Mouse (Mus musculus): Measurements from ENCODE around the gene Map3k12. TPM values are rescaled to one million over a fixed set of nuclear protein-coding genes. Genes with fewer than 3 reads are reported as not detected.

Map3k12 gene
- polyA plus RNA-seq, 1 experiment: 13.1 TPM

DNA sequence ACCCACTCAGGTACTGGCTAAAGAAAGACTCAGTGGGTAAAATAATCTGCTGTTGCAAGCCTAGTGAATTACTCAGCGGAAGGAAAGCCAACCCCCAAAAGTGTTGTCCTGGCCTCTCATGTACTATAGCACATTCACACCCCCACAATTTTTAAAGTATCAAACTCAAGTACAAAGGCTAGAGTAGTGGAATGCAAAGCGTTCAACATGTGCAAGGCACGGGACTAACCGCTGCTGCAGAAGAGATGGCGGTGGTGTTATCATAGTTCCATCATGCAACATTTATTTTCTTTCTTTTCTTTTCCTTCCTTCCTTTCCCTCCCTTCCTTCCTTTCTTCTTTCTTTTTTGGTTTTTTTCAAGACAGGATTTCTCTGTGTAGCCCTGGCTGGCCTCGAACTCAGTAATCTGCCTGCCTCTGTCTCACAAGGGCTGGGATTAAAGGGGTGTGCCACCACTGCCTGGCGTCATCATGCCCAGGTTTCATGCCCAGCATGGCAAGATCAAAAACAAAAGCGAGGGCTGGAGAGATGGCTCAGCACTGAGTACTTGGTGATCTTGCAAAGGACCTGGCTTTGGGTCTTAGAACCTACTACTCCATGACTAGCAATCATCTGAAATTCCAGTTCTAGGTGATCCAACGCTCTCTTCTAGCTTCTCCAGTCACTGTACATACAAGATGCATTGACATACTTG, 10.9 kb downstream of the Map3k12 start:
- TF ChIP-seq CTCF (IDR thresholded peaks at IDR 0.05; ENCODE audit: insufficient read depth, low read length) (no peak), POLR2A (IDR thresholded peaks at IDR 0.05; ENCODE audit: borderline replicate concordance, extremely low read depth, low read depth, low read length) (no peak)
- DNase-seq: no peak
- WGBS: 48% methylated on average over 9 of the region's 9 CpGs
- H3K4me3 ChIP-seq (replicated peaks; ENCODE audit: extremely low read depth, low read depth, low read length): no peak overlapping the region
- H3K4me1 ChIP-seq (ENCODE audit: control insufficient read depth, insufficient read depth, low read length): no peaks in the 10 kb centered on the region

DNA sequence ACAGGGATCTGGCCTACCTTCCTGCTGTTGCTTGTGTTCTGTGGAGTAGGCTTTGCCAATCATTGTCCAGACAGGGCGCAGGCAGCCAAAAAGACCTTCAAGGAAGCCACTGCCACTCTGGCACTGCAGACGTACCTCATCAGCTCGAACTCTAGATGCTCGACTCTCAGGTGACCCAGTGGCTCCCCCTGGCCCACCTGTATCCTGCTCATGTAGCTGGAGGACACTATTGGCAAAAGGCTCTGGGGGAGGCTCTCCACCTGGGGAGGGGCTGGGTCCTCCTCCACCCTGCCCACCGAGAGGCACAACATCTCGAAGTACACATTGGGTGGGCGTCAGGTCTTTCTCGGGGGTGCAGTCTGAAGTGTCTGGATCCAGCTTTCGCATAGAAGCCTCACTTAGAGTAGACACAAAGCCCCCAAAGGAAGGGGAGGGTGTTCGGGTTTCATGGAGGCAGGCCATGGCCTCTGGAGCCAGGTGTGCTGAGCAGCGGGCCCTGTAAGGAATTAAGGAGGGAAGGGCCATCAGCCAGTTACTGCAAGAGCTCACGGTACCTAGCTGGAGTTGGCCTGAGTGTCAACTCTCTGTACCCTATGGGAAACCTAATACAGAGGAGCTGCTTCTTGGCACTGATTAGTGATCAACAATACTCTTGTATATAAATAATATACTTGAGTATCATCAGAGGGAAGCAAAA, 11.6 kb downstream of the Map3k12 start:
- no peaks in the 10 kb centered on the region for H3K4me1 ChIP-seq (ENCODE audit: control insufficient read depth, insufficient read depth, low read length)
- no peak for DNase-seq
- H3K4me3 ChIP-seq (replicated peaks; ENCODE audit: extremely low read depth, low read depth, low read length): no peak overlapping the region
- WGBS: 55% methylated on average over 12 of the region's 12 CpGs
- TF ChIP-seq POLR2A (IDR thresholded peaks at IDR 0.05; ENCODE audit: borderline replicate concordance, extremely low read depth, low read depth, low read length) (no peak), CTCF (IDR thresholded peaks at IDR 0.05; ENCODE audit: insufficient read depth, low read length) (no peak)

DNA sequence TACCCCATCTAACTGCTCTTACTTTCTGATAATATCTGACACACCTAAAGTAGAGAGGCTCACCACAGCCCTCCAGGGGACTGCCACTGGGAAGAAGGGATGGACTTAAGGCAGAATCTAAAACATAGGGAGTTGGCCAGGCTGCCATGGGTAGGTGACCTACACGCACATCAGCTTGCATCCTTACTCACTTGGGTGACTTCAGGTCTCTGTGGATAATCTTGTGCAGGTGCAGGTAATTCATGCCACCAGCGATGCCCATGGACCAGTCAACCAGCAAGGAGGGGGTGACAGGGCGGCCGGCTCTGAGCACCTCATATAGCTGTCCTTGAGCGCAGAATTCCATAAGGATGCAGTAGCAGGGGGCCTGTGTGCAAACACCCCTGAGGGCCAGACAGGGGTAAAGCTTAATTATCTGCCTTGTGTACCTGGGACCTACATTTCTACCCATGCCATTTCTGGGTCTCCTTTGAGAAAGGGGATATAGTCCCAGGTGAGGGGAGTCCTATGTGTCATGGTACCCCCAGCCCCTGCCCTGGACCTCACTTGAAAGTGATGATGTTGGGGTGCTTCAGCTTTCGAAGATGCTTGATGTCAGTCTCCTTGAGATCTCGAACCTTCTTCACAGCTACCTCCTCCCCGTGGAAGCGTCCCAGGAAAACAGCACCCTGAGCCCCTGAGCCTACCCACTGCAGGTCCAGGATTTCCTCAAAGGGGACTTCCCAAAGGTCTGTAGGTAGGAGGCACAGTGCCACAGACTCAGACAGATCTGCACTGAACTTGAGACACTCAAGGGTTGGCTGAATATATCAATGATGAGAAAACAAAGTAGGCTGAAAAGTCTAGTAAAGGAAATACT, 12.7 kb downstream of the Map3k12 start:
- no peak for DNase-seq
- Histone ChIP-seq H3K4me3 (replicated peaks; ENCODE audit: extremely low read depth, low read depth, low read length) (no peak overlapping the region), H3K4me1 (ENCODE audit: control insufficient read depth, insufficient read depth, low read length) (no peaks in the 10 kb centered on the region)
- no peak for TF ChIP-seq POLR2A (IDR thresholded peaks at IDR 0.05; ENCODE audit: borderline replicate concordance, extremely low read depth, low read depth, low read length)
- TF ChIP-seq CTCF (IDR thresholded peaks at IDR 0.05; ENCODE audit: insufficient read depth, low read length): no peak
- 82% methylated on average over 9 of the region's 9 CpGs for WGBS

DNA sequence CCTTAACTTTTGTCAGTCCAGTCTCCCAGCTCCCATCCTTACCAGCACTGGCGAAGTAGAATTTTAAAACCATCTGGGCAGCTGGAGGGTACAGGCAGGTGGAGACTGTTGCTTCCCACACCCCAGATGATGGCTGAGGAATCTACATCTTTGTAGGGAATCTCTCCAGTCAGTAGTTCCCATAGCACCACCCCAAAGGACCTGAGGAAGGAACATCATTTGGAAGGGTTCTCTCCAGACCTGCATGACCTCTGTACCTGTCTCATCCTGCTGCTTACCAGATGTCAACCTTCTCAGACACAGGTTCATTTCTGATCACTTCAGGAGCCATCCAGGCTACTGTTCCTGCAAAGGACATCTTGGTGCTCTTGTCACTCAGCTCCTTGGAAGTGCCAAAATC, 13.4 kb downstream of the Map3k12 start, which contains the start of gene Gm10337:
TSS of gene Gm10337 (plus strand) at position 276 of the 400 bp plus-strand sequence.
- 94% methylated on average over 1 of the region's 1 CpGs for WGBS

DNA sequence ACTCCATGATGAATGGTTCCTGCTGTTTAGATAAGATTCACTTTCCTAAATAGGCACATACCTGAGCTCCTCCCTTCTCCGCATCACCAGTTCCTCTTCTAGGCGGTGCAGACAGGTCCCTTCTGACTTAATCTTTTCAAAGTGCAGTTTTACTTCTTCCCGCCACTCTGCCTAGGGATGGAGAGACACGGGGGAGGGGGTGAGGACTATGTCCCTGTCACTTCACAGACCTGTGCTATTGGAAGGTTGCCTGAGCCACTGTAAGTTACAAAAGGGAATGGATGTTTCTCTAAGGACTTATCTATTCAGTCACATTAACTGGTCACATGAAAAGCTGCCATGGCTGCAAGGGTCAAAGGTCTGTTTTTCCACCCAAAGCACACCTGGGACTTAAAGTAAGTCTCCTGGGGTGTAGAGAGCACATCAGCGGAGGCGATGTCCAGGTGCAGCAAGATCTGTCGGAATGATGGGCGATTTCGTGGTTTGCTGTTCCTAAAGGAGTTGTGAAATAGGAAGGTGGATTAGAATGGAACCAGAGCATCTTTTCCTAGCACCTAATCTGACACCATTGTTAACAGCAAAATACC, 14.5 kb downstream of the Map3k12 start:
- Histone ChIP-seq H3K4me1 (ENCODE audit: control insufficient read depth, insufficient read depth, low read length) (no peaks in the 10 kb centered on the region), H3K4me3 (replicated peaks; ENCODE audit: extremely low read depth, low read depth, low read length) (no peak overlapping the region)
- no peak for TF ChIP-seq POLR2A (IDR thresholded peaks at IDR 0.05; ENCODE audit: borderline replicate concordance, extremely low read depth, low read depth, low read length)
- TF ChIP-seq CTCF (IDR thresholded peaks at IDR 0.05; ENCODE audit: insufficient read depth, low read length): no peak
- no peak for DNase-seq
- 72% methylated on average over 9 of the region's 9 CpGs for WGBS

More for the DNA sequence above, 13.4 kb downstream of the Map3k12 start, which contains the start of gene Gm10337:
- Histone ChIP-seq H3K4me1 (ENCODE audit: control insufficient read depth, insufficient read depth, low read length) (no peaks in the 10 kb centered on the region), H3K4me3 (replicated peaks; ENCODE audit: extremely low read depth, low read depth, low read length) (no peak within 1 kb of the TSS)
- no peak for DNase-seq
- TF ChIP-seq POLR2A (IDR thresholded peaks at IDR 0.05; ENCODE audit: borderline replicate concordance, extremely low read depth, low read depth, low read length) (no peak), CTCF (IDR thresholded peaks at IDR 0.05; ENCODE audit: insufficient read depth, low read length) (no peak)

DNA sequence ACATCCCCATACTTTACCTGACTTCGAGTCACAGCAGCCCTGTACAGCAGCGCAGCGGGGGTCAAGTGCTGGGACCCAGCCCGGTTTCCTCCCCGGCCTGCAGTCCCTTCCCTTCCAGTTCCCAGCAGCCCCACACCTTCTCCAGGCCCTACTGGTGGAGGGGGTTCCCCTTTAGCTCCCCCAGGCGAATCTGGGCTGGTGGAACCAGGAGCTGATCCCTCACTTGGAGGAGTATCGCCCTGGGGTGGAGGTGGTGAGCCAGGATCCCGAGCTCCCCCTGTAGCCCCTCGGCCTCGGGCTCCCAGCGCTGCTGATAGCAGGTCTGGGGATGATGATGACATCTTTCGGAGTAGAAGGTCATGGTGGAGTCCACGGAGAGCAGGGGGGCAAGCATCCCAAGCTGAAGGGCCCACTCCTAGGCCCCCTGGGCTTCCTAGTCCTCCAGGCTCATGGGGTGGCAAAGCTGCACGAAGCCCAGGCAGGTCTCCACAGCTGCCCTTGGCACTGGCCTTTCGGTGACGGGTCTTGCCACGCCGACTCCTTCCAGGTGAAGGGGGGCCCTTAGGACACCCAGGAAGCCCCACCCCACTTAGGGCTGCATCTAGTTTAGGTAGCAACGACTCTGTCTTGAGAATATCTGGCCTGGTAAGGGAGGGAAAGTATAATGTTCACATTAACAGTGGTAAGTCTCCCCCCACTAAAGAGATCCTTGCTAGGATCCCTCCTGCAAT, 15.6 kb downstream of the Map3k12 start:
- TF ChIP-seq POLR2A (IDR thresholded peaks at IDR 0.05; ENCODE audit: borderline replicate concordance, extremely low read depth, low read depth, low read length): no peak
- no peak for TF ChIP-seq CTCF (IDR thresholded peaks at IDR 0.05; ENCODE audit: insufficient read depth, low read length)
- Histone ChIP-seq H3K4me3 (replicated peaks; ENCODE audit: extremely low read depth, low read depth, low read length) (no peak overlapping the region), H3K4me1 (ENCODE audit: control insufficient read depth, insufficient read depth, low read length) (no peaks in the 10 kb centered on the region)
- DNase-seq: no peak
- WGBS: 81% methylated on average over 19 of the region's 19 CpGs

DNA sequence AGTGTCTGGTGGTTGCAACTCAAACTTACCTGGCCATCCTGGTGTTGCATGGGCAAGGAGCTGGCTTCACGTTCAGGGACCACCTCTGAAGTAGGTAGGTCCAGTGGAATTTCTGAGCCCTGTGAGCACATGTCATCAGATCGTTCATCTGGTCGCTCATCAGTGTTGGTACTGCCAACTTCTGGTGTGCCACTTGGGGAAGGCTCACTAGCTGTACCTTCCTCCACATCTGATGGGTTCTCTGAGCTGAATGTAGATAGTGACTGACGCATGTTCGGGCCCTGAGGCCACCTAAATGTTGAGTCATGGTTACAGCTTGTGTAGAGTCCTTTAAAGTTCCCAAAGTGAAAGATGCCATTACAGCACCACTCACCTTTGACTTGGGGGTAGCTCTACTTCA, 16.4 kb downstream of the Map3k12 start:
- H3K4me3 ChIP-seq (replicated peaks; ENCODE audit: extremely low read depth, low read depth, low read length): no peak overlapping the region
- TF ChIP-seq POLR2A (IDR thresholded peaks at IDR 0.05; ENCODE audit: borderline replicate concordance, extremely low read depth, low read depth, low read length): no peak
- DNase-seq: no peak
- no peaks in the 10 kb centered on the region for H3K4me1 ChIP-seq (ENCODE audit: control insufficient read depth, insufficient read depth, low read length)
- WGBS: 87% methylated on average over 5 of the region's 5 CpGs

DNA sequence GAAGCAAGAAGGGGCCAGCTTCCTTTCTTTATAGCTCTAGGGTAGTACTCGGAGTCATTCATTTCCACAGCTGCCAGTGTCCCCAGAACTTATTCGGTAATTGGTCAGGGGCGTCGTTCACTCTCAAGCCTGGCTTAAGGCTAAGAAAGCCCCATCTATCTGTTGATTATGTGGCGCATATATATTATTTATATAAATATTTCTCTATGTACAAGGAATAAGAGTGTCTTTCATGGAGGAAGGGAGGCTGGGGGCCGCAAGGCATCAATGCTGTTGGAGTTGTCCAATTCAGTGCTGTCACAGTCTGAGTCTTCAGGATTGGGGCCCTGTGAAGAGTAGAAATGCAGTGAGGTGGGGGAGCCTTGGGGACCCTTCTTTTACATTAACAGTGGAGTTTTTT, 17.0 kb downstream of the Map3k12 start:
- Histone ChIP-seq H3K4me3 (replicated peaks; ENCODE audit: extremely low read depth, low read depth, low read length) (no peak overlapping the region), H3K4me1 (ENCODE audit: control insufficient read depth, insufficient read depth, low read length) (no peaks in the 10 kb centered on the region)
- no peak for DNase-seq
- WGBS: 84% methylated on average over 6 of the region's 6 CpGs
- no peak for TF ChIP-seq CTCF (IDR thresholded peaks at IDR 0.05; ENCODE audit: insufficient read depth, low read length)
- no peak for TF ChIP-seq POLR2A (IDR thresholded peaks at IDR 0.05; ENCODE audit: borderline replicate concordance, extremely low read depth, low read depth, low read length)

All from lung, adult 2 months (tissue).